Mouse (Mus musculus): Measurements from ENCODE around the gene Ptprn. TPM values are rescaled to one million over a fixed set of nuclear protein-coding genes. Genes with fewer than 3 reads are reported as not detected.

The Ptprn gene
- total and polyA plus RNA-seq, 2 experiments from 2014 or later: 31.5 to 68.7 TPM

DNA sequence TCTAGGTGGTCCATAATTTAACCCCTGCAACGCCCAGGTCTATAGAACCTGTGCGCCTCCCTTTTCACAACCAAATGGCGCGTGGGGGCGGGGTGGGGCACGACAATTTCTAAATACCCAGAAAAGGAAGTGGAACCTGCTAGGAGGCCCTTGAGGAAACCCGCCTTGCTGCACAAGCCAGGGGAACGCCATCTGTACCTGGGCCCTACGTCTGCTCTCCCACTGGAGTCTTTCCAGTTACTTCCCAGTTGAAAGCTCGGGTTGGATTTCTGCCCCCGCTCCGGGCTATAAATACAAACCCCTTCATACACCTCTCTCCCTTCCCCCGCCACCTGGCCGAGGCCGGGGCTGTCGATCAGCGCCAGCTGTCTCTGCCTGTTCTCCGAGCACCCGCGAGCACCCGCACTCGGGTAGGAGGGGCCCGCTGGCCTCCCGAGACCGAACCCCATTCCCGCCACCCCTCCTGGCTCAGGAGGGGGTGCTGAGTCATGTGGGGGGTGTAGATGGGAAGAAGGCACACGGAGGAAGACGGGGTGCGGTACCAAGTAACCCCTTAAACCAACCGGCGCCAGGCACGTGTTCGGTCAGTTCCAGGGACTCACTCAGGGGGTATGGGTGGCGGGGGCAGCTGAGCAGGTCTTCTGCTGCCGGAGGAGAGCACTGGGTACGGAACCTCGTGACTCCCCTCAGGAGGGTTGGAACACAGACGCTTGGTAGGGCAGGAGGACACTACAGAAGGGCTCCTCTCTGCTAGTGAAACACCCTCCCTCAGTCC is 45.9 kb downstream of the Ptprn start:
- Histone ChIP-seq H3K27me3 (ENCODE audit: insufficient read depth, low read length) (peaks cover 20% of the 10 kb centered on the region), H3K4me2 (ENCODE audit: low read depth) (peak overlapping the region; percentile 98), H3K36me3 (ENCODE audit: insufficient read depth) (peaks cover 25% of the 10 kb centered on the region), H3K4me1 (ENCODE audit: insufficient read depth) (peaks cover 4% of the 10 kb centered on the region), H3K27ac (ENCODE audit: low read depth, low read length) (no peak overlapping the region), H3K4me3 (ENCODE audit: low read depth, low read length) (peak overlapping the region; percentile 56), H3K9ac (peak overlapping the region; percentile 64), H3K9me3 (ENCODE audit: low read length) (no peaks in the 10 kb centered on the region)
- peak; percentile 19 for ATAC-seq
- no peak for TF ChIP-seq CTCF (IDR thresholded peaks at IDR 0.05; ENCODE audit: low read depth)
- peak; percentile 46 for DNase-seq
- 3% methylated on average over 38 of the region's 38 CpGs for WGBS

DNA sequence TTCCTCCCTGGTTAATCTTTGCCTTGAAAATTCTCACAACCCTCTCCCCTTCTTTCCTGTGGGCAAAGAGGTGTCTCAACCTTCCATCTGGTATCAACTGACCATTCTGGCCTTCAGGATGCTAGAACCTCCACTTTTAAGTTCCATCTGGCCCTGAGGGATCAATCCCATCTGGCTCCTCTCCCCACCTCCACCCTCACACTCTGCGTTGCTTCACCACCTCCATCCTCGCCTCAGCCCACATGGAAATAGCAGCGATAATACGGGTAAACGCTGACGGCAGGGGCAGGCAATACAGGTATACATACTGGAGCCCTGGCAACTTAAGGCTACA is 46.4 kb downstream of the Ptprn start:
- no peak overlapping the region for H3K27ac ChIP-seq (ENCODE audit: low read depth, low read length)
- peaks cover 4% of the 10 kb centered on the region for H3K4me1 ChIP-seq (ENCODE audit: insufficient read depth)
- H3K9me3 ChIP-seq (ENCODE audit: low read length): no peaks in the 10 kb centered on the region
- H3K4me2 ChIP-seq (ENCODE audit: low read depth): peak overlapping the region; percentile 98
- ATAC-seq (no peak), DNase-seq (no peak)
- H3K9ac ChIP-seq: peak overlapping the region; percentile 64; the same call in 1 of the 2 replicates
- peaks cover 20% of the 10 kb centered on the region for H3K27me3 ChIP-seq (ENCODE audit: insufficient read depth, low read length)
- peak overlapping the region; percentile 56 for H3K4me3 ChIP-seq (ENCODE audit: low read depth, low read length)
- 9% methylated on average over 6 of the region's 6 CpGs for WGBS
- no peak for TF ChIP-seq CTCF (IDR thresholded peaks at IDR 0.05; ENCODE audit: low read depth)
- H3K36me3 ChIP-seq (ENCODE audit: insufficient read depth): peaks cover 30% of the 10 kb centered on the region

DNA sequence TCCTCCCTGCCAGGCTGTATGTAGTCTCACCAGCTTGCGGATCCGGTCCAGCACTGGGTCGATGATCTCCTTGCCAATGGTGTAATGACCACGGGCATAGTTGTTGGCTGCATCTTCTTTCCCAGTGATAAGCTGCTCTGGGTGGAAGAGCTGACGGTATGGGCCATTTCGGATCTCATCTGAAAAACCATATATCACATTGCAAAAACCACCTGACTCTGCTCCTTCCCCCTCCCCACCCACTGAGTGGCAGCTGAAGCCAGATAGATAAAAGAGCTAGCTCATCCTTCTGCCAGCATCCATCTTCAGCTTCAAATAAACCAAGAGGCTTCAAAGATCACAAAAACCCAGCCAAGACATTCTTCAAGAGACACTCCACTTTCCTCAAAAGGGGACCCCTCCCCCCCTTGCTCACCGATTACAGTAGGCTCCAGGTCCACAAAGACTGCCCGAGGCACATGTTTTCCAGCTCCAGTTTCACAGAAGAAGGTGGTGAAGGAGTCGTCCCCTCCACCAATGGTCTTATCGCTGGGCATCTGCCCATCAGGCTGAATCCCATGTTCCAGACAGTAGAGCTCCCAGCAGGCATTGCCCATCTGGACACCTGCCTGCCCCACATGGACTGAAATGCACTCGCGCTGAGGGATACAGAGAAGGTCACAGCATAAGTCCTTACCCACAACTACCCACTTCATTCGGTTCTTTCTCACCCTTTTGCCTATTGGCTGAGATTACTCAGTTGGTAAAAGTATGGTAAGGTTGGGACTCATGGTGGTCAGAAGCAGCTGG is 47.3 kb downstream of the Ptprn start:
- no peak for TF ChIP-seq CTCF (IDR thresholded peaks at IDR 0.05; ENCODE audit: low read depth)
- 82% methylated on average over 13 of the region's 13 CpGs for WGBS
- H3K27me3 ChIP-seq (ENCODE audit: insufficient read depth, low read length): peaks cover 20% of the 10 kb centered on the region
- no peak overlapping the region for H3K4me3 ChIP-seq (ENCODE audit: low read depth, low read length)
- ATAC-seq (no peak), DNase-seq (no peak)
- H3K4me1 ChIP-seq (ENCODE audit: insufficient read depth): peaks cover 5% of the 10 kb centered on the region
- no peak overlapping the region for H3K4me2 ChIP-seq (ENCODE audit: low read depth)
- H3K27ac ChIP-seq (ENCODE audit: low read depth, low read length): no peak overlapping the region
- no peaks in the 10 kb centered on the region for H3K9me3 ChIP-seq (ENCODE audit: low read length)
- H3K36me3 ChIP-seq (ENCODE audit: insufficient read depth): peaks cover 36% of the 10 kb centered on the region
- no peak overlapping the region for H3K9ac ChIP-seq

DNA sequence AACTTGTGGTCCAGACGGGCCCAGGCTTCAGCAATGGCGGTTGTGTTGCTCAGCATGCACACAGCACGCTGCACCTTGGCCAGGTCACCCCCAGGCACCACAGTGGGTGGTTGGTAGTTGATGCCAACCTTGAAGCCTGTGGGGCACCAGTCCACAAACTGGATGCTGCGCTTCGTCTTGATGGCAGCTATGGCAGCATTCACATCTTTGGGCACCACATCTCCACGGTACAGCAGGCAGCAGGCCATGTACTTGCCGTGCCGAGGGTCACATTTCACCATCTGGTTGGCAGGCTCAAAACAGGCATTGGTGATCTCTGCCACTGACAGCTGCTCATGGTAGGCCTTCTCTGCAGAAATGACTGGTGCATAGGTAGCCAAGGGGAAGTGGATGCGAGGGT is 48.5 kb downstream of the Ptprn start:
- H3K9ac ChIP-seq: no peak overlapping the region
- H3K27ac ChIP-seq (ENCODE audit: low read depth, low read length): no peak overlapping the region
- peaks cover 13% of the 10 kb centered on the region for H3K4me1 ChIP-seq (ENCODE audit: insufficient read depth)
- DNase-seq (no peak), ATAC-seq (no peak)
- peaks cover 12% of the 10 kb centered on the region for H3K27me3 ChIP-seq (ENCODE audit: insufficient read depth, low read length)
- no peaks in the 10 kb centered on the region for H3K9me3 ChIP-seq (ENCODE audit: low read length)
- WGBS: 90% methylated on average over 9 of the region's 9 CpGs
- H3K4me3 ChIP-seq (ENCODE audit: low read depth, low read length): no peak overlapping the region
- no peak overlapping the region for H3K4me2 ChIP-seq (ENCODE audit: low read depth)
- no peak for TF ChIP-seq CTCF (IDR thresholded peaks at IDR 0.05; ENCODE audit: low read depth)
- peaks cover 38% of the 10 kb centered on the region for H3K36me3 ChIP-seq (ENCODE audit: insufficient read depth)

DNA sequence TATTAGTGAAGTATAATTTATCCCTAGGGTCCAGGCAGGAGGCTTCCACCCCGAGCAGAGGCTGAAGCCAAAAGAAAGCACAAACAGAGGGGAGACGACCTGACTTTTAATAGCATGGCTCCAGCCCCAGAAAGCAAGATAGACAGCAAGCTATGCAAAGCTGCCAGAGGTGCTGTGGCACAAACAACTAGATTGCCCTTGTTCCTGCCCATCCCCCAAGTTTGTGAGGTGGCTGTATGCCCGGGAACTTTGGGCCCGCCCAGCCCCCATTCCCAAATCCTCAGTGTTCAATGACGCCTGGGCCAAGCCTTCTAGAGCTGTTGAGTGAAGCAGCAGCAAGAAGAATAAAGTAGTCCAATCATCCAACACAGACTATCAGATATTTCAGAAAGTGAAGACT is 49.4 kb downstream of the Ptprn start:
- no peak for TF ChIP-seq CTCF (IDR thresholded peaks at IDR 0.05; ENCODE audit: low read depth)
- Histone ChIP-seq H3K9ac (no peak overlapping the region), H3K36me3 (ENCODE audit: insufficient read depth) (peaks cover 38% of the 10 kb centered on the region), H3K4me2 (ENCODE audit: low read depth) (no peak overlapping the region), H3K27ac (ENCODE audit: low read depth, low read length) (no peak overlapping the region), H3K9me3 (ENCODE audit: low read length) (no peaks in the 10 kb centered on the region), H3K4me3 (ENCODE audit: low read depth, low read length) (no peak overlapping the region), H3K4me1 (ENCODE audit: insufficient read depth) (peaks cover 13% of the 10 kb centered on the region), H3K27me3 (ENCODE audit: insufficient read depth, low read length) (peaks cover 3% of the 10 kb centered on the region; the same call in 1 of the 2 replicates)
- WGBS: 61% methylated on average over 5 of the region's 5 CpGs
- no peak for ATAC-seq
- no peak for DNase-seq

DNA sequence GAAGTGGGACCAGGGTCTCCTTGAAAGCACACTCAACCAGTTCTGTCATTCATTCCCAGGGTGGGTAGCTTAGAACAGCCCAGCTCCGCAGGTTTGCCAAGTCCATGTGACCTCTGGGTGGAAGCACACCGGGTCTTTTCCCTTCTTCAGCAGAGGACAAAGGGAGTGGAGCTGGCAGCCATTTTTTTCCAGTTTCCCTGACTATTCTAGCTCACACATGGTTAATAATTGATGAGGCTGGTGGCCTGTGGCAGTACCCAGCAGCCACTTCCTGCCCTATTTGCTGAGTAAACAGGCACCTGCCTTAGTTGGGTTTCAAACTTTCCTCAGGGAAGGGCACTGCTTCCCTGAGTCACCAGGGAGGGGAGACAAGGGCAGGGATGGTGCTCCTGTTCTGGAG is 49.9 kb downstream of the Ptprn start:
- no peak for ATAC-seq
- Histone ChIP-seq H3K9ac (no peak overlapping the region), H3K27ac (ENCODE audit: low read depth, low read length) (no peak overlapping the region), H3K4me2 (ENCODE audit: low read depth) (no peak overlapping the region), H3K36me3 (ENCODE audit: insufficient read depth) (peaks cover 38% of the 10 kb centered on the region), H3K4me3 (ENCODE audit: low read depth, low read length) (no peak overlapping the region), H3K27me3 (ENCODE audit: insufficient read depth, low read length) (no peaks in the 10 kb centered on the region), H3K9me3 (ENCODE audit: low read length) (no peaks in the 10 kb centered on the region), H3K4me1 (ENCODE audit: insufficient read depth) (peaks cover 16% of the 10 kb centered on the region)
- WGBS: 78% methylated on average over 2 of the region's 2 CpGs
- DNase-seq: no peak
- TF ChIP-seq CTCF (IDR thresholded peaks at IDR 0.05; ENCODE audit: low read depth): no peak

DNA sequence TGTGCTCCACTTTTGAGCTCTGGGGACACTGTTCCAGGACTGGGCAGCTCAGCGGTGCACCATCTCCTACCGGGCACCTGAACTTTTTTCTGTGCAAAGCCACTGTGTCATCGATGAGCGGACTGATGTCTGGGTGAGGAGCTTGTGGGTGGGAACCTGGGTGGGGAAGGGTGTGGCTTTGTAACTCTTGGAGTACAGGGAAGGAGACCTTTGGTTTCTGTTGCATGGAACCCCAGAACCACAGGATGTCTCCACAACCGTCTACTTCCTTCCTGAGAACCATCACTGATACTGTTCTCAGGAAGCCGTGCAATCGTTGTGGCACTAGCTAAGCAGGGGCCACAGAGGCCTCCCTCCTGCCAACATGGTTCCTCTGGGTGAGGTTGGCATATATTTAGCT is 51.2 kb downstream of the Ptprn start:
- no peak overlapping the region for H3K4me3 ChIP-seq (ENCODE audit: low read depth, low read length)

More for the DNA sequence above, 51.2 kb downstream of the Ptprn start:
- DNase-seq (no peak), ATAC-seq (no peak)
- H3K27ac ChIP-seq (ENCODE audit: low read depth, low read length): no peak overlapping the region
- no peak overlapping the region for H3K9ac ChIP-seq
- H3K27me3 ChIP-seq (ENCODE audit: insufficient read depth, low read length): no peaks in the 10 kb centered on the region
- 95% methylated on average over 7 of the region's 7 CpGs for WGBS
- no peaks in the 10 kb centered on the region for H3K9me3 ChIP-seq (ENCODE audit: low read length)
- no peak for TF ChIP-seq CTCF (IDR thresholded peaks at IDR 0.05; ENCODE audit: low read depth)
- H3K36me3 ChIP-seq (ENCODE audit: insufficient read depth): peaks cover 38% of the 10 kb centered on the region
- H3K4me1 ChIP-seq (ENCODE audit: insufficient read depth): peaks cover 18% of the 10 kb centered on the region; the same call in 1 of the 2 replicates
- H3K4me2 ChIP-seq (ENCODE audit: low read depth): no peak overlapping the region
